Mouse (Mus musculus) midbrain, embryonic 11.5 days (tissue): Measurements from ENCODE around the gene Gm28374. TPM values are rescaled to one million over a fixed set of nuclear protein-coding genes. Genes with fewer than 3 reads are reported as not detected.

ENCODE experiments used
- microRNA-seq: library from miRNA; unstranded; fragments of <30 nt; microRNA quantifications from one replicate; pipeline ENCODE4, GENCODE M21; 2017
- polyA plus RNA-seq: library from polyadenylated mRNA; unstranded; fragments of >200 nt; fragmentation: Nextera tagmentation; extraction: Ambion mirVana; gene quantifications from 2 replicates; pipeline ENCODE4 v1.2.1, GENCODE M21; 2014

Gm28374 gene
- polyA plus RNA-seq, 1 experiment from 2014 or later, result 2.2 TPM

Small RNA genes lying within 50 kb of the gene (microRNA-seq; reads per million reads assigned to microRNA genes)
- 1.9 reads per million, percentile 3 among the genes with 10 or more reads in this experiment for gene Mir6988

Other genes with a start within 250 kb of the Gm28374 start
- gene Frmd8, start 207.0 kb downstream of the Gm28374 start, polyA plus RNA-seq, result 11.5 and 14.0 TPM in 2 replicates
- gene Slc25a45, start 204.4 kb downstream of the Gm28374 start, polyA plus RNA-seq, result 1.1 and 1.8 TPM in 2 replicates
- gene Tigd3, start 188.1 kb downstream of the Gm28374 start, polyA plus RNA-seq, result 7.3 and 8.3 TPM in 2 replicates
- gene Dpf2, start 169.2 kb downstream of the Gm28374 start, polyA plus RNA-seq, result 200 and 203 TPM in 2 replicates
- 2.2 and 2.5 TPM in 2 replicates for gene Cdc42ep2, start 157.4 kb downstream of the Gm28374 start, polyA plus RNA-seq
- gene Pola2, start 118.1 kb downstream of the Gm28374 start, polyA plus RNA-seq, result 74.4 and 82.7 TPM in 2 replicates
- not detected in 2 replicates for gene Slc22a20, start 96.1 kb downstream of the Gm28374 start, polyA plus RNA-seq
- gene Capn1, start 66.4 kb downstream of the Gm28374 start, polyA plus RNA-seq, result 3.9 and 4.0 TPM in 2 replicates
- 18.6 and 23.1 TPM in 2 replicates for gene Syvn1, start 35.7 kb downstream of the Gm28374 start, polyA plus RNA-seq
- gene Mrpl49, start 24.5 kb downstream of the Gm28374 start, polyA plus RNA-seq, result 88.0 and 92.5 TPM in 2 replicates
- gene Fau, start 24.4 kb downstream of the Gm28374 start, polyA plus RNA-seq, result 717 and 781 TPM in 2 replicates
- 39.5 and 40.0 TPM in 2 replicates for gene Znhit2, start 21.1 kb downstream of the Gm28374 start, polyA plus RNA-seq
- 35.7 and 39.6 TPM in 2 replicates for gene Tm7sf2, start 13.9 kb downstream of the Gm28374 start, polyA plus RNA-seq
- 37.4 and 48.3 TPM in 2 replicates for gene Vps51, start 5.0 kb downstream of the Gm28374 start, polyA plus RNA-seq
- gene Tmem262, start 2.2 kb downstream of the Gm28374 start, polyA plus RNA-seq, result not detected in 2 replicates
- gene Zfpl1, start 2.7 kb upstream of the Gm28374 start, polyA plus RNA-seq, result 63.4 and 63.5 TPM in 2 replicates
- gene Cdca5, start 2.7 kb upstream of the Gm28374 start, polyA plus RNA-seq, result 61.2 and 66.3 TPM in 2 replicates
- gene AC131692.1, start 12.2 kb upstream of the Gm28374 start, polyA plus RNA-seq, result 0.27 and 0.40 TPM in 2 replicates
- 0.37 and 0.46 TPM in 2 replicates for gene Naaladl1, start 23.5 kb upstream of the Gm28374 start, polyA plus RNA-seq
- 55.3 and 60.0 TPM in 2 replicates for gene Sac3d1, start 36.4 kb upstream of the Gm28374 start, polyA plus RNA-seq
- 23.8 and 26.1 TPM in 2 replicates for gene Snx15, start 46.0 kb upstream of the Gm28374 start, polyA plus RNA-seq
- not detected in 2 replicates for gene Batf2, start 58.7 kb upstream of the Gm28374 start, polyA plus RNA-seq
- gene Arl2, start 59.3 kb upstream of the Gm28374 start, polyA plus RNA-seq, result 75.6 and 86.1 TPM in 2 replicates
- not detected in 2 replicates for gene Majin, start 102.1 kb upstream of the Gm28374 start, polyA plus RNA-seq
- 0.39 and 0.40 TPM in 2 replicates for gene Gpha2, start 144.1 kb upstream of the Gm28374 start, polyA plus RNA-seq
- 39.1 and 41.0 TPM in 2 replicates for gene Ppp2r5b, start 153.6 kb upstream of the Gm28374 start, polyA plus RNA-seq
- gene Atg2a, start 159.4 kb upstream of the Gm28374 start, polyA plus RNA-seq, result 7.1 and 8.1 TPM in 2 replicates
- 64.1 and 68.2 TPM in 2 replicates for gene Ehd1, start 194.5 kb upstream of the Gm28374 start, polyA plus RNA-seq
- gene Cdc42bpg, start 224.2 kb upstream of the Gm28374 start, polyA plus RNA-seq, result 0.23 and 0.42 TPM in 2 replicates